Mouse (Mus musculus): ENCODE results near the gene Kirrel3.

GRCm38 (mm10) chr9:34652278-34652677 is 166.6 kb downstream of the Kirrel3 start:
- TF ChIP-seq CTCF (IDR thresholded peaks at IDR 0.05; ENCODE audit: insufficient read depth, low read length): no peak
- no peak for TF ChIP-seq POLR2A (IDR thresholded peaks at IDR 0.05; ENCODE audit: borderline replicate concordance, extremely low read depth, low read depth, low read length)
